Mouse (Mus musculus) stomach, postnatal 0 days (tissue): Measurements from ENCODE around the gene Heca.

Experiments used
- CTCF ChIP-seq: IDR thresholded peaks from 2 replicates; pipeline ENCODE4 v1.5.1; 2016; ENCODE audit warnings: antibody characterized with exemption, low read depth, mild to moderate bottlenecking, moderate library complexity
- EP300 ChIP-seq: optimal IDR thresholded peaks from 2 replicates; pipeline ENCODE3; 2016; ENCODE audit warnings: antibody characterized with exemption

DNA sequence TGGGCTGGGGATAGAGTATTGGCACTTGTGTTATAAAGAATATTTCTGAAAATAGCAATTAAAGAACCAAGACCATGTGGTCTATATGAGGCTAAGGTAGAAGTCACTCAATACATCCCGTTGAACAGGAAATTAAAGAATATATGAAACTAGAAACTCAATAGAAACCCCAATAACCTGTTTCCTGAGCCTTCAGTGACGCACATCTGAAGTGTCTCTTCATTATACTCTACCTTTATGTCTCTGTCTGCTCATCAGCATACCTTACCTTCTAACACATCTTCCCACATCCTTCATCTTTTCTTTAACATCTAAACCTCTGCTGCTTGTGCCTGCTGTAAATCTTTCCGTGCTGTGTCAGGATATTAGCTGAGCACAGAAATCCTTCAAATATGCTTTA, 67.8 kb downstream of the Heca start:
- TF ChIP-seq CTCF: no peak
- TF ChIP-seq EP300: no peak
